In the genomic region with DNA sequence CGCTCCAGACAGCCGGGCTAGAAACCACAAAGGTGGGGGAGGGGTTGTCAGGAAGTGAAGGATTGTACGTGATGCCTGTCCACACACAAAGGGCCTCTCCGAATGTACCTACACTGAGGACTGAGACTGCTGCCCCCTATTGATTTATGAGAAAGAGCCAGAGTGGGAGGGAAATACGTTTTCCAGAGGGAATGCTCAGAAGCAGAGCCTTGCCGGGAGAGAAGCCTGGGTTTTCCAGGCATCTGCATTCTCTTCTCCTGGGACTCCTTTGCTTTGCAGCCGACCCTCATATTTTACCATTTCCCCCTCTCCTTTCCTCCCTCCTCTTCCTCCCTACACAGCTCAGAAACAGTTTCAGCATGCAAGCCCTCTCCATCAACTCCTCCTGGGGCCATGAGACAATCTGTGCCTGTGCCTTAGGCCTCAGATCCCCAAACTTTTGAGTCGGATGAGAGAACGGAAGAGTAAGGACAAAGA, we compare ENCODE assay signal across 8 mouse cellular contexts. TPM values are rescaled to one million over a fixed set of nuclear protein-coding genes. Genes with fewer than 3 reads are reported as not detected.
DNase-seq lines count a peak whose midpoint lies in the region; ATAC-seq and TF ChIP-seq lines count a peak whose summit lies in the region.

No protein-coding gene starts in this region.

- peak; percentile 16; the same call in 1 of the 2 replicates for TF ChIP-seq CTCF in brain, embryonic 14.5 days (IDR thresholded peaks at IDR 0.05; ENCODE audit: borderline replicate concordance, extremely low read depth, insufficient read depth, insufficient read length)

- no peaks in the 10 kb centered on the region for H3K27me3 ChIP-seq in heart, embryonic 13.5 days (replicated peaks)
- no peaks in the 10 kb centered on the region for H3K27me3 ChIP-seq in hindbrain, embryonic 15.5 days
- no peaks in the 10 kb centered on the region; the same call in 1 of the 2 replicates for H3K27me3 ChIP-seq in midbrain, embryonic 13.5 days

- no peak for ATAC-seq in heart, embryonic 13.5 days (ENCODE audit: extremely low read depth, insufficient number of reproducible peaks, low FRiP score, low TSS enrichment)
- ATAC-seq in hindbrain, embryonic 15.5 days (ENCODE audit: low FRiP score, low read depth), result no peak
- ATAC-seq in midbrain, embryonic 13.5 days, result 0 out of 2 replicates have a peak, but pooled peaks have one; percentile 37

- no peaks in the 10 kb centered on the region for H3K9me3 ChIP-seq in heart, embryonic 13.5 days
- no peaks in the 10 kb centered on the region for H3K9me3 ChIP-seq in hindbrain, embryonic 15.5 days
- no peaks in the 10 kb centered on the region for H3K9me3 ChIP-seq in midbrain, embryonic 13.5 days

- H3K4me1 ChIP-seq in heart, embryonic 13.5 days, result peaks cover 21% of the 10 kb centered on the region
- H3K4me1 ChIP-seq in hindbrain, embryonic 15.5 days (replicated peaks), result 0 out of 2 replicates have a peak, but pooled peaks cover 12% of the 10 kb centered on the region
- H3K4me1 ChIP-seq in midbrain, embryonic 13.5 days (replicated peaks), result 0 out of 2 replicates have a peak, but pooled peaks cover 11% of the 10 kb centered on the region

- H3K4me3 ChIP-seq in heart, embryonic 13.5 days, result no peak overlapping the region
- H3K4me3 ChIP-seq in hindbrain, embryonic 15.5 days, result no peak overlapping the region
- no peak overlapping the region for H3K4me3 ChIP-seq in midbrain, embryonic 13.5 days (replicated peaks)

- TF ChIP-seq POLR2A in brain, embryonic 14.5 days (IDR thresholded peaks at IDR 0.05; ENCODE audit: borderline replicate concordance, extremely low read depth, insufficient read depth, insufficient read length, poor library complexity, severe bottlenecking), result no peak

- H3K36me3 ChIP-seq in heart, embryonic 13.5 days, result no peaks in the 10 kb centered on the region
- no peaks in the 10 kb centered on the region for H3K36me3 ChIP-seq in hindbrain, embryonic 15.5 days
- no peaks in the 10 kb centered on the region for H3K36me3 ChIP-seq in midbrain, embryonic 13.5 days

- 10% methylated on average over 9 of the region's 9 CpGs for WGBS in heart, embryonic 13.5 days
- 25% methylated on average over 9 of the region's 9 CpGs for WGBS in hindbrain, embryonic 15.5 days
- 29% methylated on average over 9 of the region's 9 CpGs for WGBS in midbrain, embryonic 13.5 days

- peak overlapping the region; percentile 88 for H3K27ac ChIP-seq in heart, embryonic 13.5 days (replicated peaks)
- H3K27ac ChIP-seq in hindbrain, embryonic 15.5 days (replicated peaks), result peak overlapping the region; percentile 25; the same call in 1 of the 2 replicates
- H3K27ac ChIP-seq in midbrain, embryonic 13.5 days, result no peak overlapping the region

- DNase-seq in heart, adult 8-10 months (ENCODE audit: low spot score), result no peak
- peak; percentile 56 for DNase-seq in brain, embryonic 14.5 days (ENCODE audit: low read depth)
- DNase-seq in gastrocnemius, postnatal 25 days, result no peak
- DNase-seq in spleen, adult 12 weeks (ENCODE audit: low spot score), result no peak
- no peak for DNase-seq in layer of hippocampus, adult 9-10 months (ENCODE audit: low spot score)

- peak overlapping the region; percentile 47 for H3K9ac ChIP-seq in heart, embryonic 13.5 days
- no peak overlapping the region for H3K9ac ChIP-seq in hindbrain, embryonic 15.5 days
- H3K9ac ChIP-seq in midbrain, embryonic 13.5 days (replicated peaks), result 0 out of 2 replicates have a peak overlapping the region, but pooled peaks have one; percentile 14

- peak overlapping the region; percentile 38 for H3K4me2 ChIP-seq in heart, embryonic 13.5 days
- peak overlapping the region; percentile 9; the same call in 1 of the 2 replicates for H3K4me2 ChIP-seq in hindbrain, embryonic 15.5 days
- peak overlapping the region; percentile 23 for H3K4me2 ChIP-seq in midbrain, embryonic 13.5 days (replicated peaks)

RNA-seq across cellular contexts. Expression of gene Gpc3, which starts 37.8 kb away (rescaled TPM):
- polyA plus RNA-seq in heart, embryonic 13.5 days (2015; fragmentation: Nextera tagmentation; extraction: Ambion mirVana), result 511 and 538 TPM in 2 replicates
- total RNA-seq in heart, adult 8-10 months (2022), result 10 to 100 TPM in 3 of 4 experiments, 1 to 10 TPM in 1; 8.2 to 19.0 (median 11.4) TPM
- 39.1 and 71.1 TPM in 2 replicates for polyA plus RNA-seq in brain, embryonic 14.5 days (2012; rRNA removed)
- polyA plus RNA-seq in hindbrain, embryonic 15.5 days (2015; fragmentation: Nextera tagmentation; extraction: Ambion mirVana), result 76.4 and 84.4 TPM in 2 replicates
- 55.9 and 58.0 TPM in 2 replicates for polyA plus RNA-seq in midbrain, embryonic 13.5 days (2015; fragmentation: Nextera tagmentation; extraction: Ambion mirVana)
- 10 to 100 TPM; 10.9 to 13.9 TPM for total RNA-seq in gastrocnemius, postnatal 25 days (2021)
